Mouse (Mus musculus) liver, adult 2 months (tissue): ENCODE results near the gene Wipi2. TPM values are rescaled to one million over a fixed set of nuclear protein-coding genes. Genes with fewer than 3 reads are reported as not detected.
A peak's percentile ranks its signal among the peaks of the same experiment; 100 is the strongest.

Source experiments
- DNase-seq: peaks from one replicate; pipeline ENCODE4 v3.0.0-alpha.2; 2011; ENCODE audit warnings: low read depth, low spot score; ENCODE audit errors: extremely low read depth
- H3K27ac ChIP-seq: fragments of 200-500 bp; replicated peaks from 2 replicates; pipeline ENCODE4 v1.5.1; 2012; ENCODE audit warnings: low read depth, mild to moderate bottlenecking, control low read depth, inconsistent platforms, low read length; ENCODE audit not compliant: insufficient read depth
- H3K27me3 ChIP-seq: fragments of 200-500 bp; 2 replicates; pipeline ENCODE4 v1.6.1; 2012; ENCODE audit warnings: mild to moderate bottlenecking, moderate library complexity, low read length, inconsistent platforms; ENCODE audit not compliant: control insufficient read depth, insufficient read depth
- H3K36me3 ChIP-seq: fragments of 200-500 bp; 2 replicates; pipeline ENCODE4 v1.6.1; 2012; ENCODE audit warnings: low read length, inconsistent platforms; ENCODE audit not compliant: control insufficient read depth, insufficient read depth
- H3K4me1 ChIP-seq: fragments of 200-500 bp; 2 replicates; pipeline ENCODE4 v1.6.1; 2011; ENCODE audit warnings: low read length; ENCODE audit not compliant: control insufficient read depth, insufficient read depth
- H3K4me3 ChIP-seq: fragments of 200-500 bp; 2 replicates; pipeline ENCODE4 v1.5.1; 2011; ENCODE audit warnings: low read depth, mild to moderate bottlenecking, control low read depth, low read length, moderate library complexity; ENCODE audit not compliant: insufficient read depth
- H3K79me2 ChIP-seq: fragments of 200-500 bp; 2 replicates; pipeline ENCODE4 v1.6.1; 2012; ENCODE audit warnings: inconsistent platforms, mild to moderate bottlenecking, low read length, moderate library complexity; ENCODE audit not compliant: control insufficient read depth, insufficient read depth
- H3K9ac ChIP-seq: fragments of 200-500 bp; 2 replicates; pipeline ENCODE4 v1.6.1; 2012; ENCODE audit warnings: low read depth, mild to moderate bottlenecking, control low read depth, inconsistent platforms, low read length
- CTCF ChIP-seq: fragments of 200-500 bp; IDR thresholded peaks from 2 replicates; pipeline ENCODE4 v1.5.1; 2011; ENCODE audit warnings: low read depth, low read length, control low read depth
- POLR2A ChIP-seq: fragments of 200-500 bp; IDR thresholded peaks from 2 replicates; pipeline ENCODE4 v1.6.1; 2011; ENCODE audit warnings: low read length, control low read depth; ENCODE audit not compliant: insufficient read depth; ENCODE audit errors: extremely low read depth
- WGBS: fragments of 180-500 bp; shearing (Covaris S2); methylation state at CpG from one replicate; pipeline ENCODE4 v1.1.7; 2018; 5-methylcytosine and 5-hydroxymethylcytosine counted together
- polyA plus RNA-seq: library from polyadenylated mRNA; depleted of rRNA; stranded (reverse); fragments of >200 nt; gene quantifications from 2 replicates; pipeline ENCODE4 v1.2.3, GENCODE M21; 2012
- total RNA-seq: library from RNA; depleted of rRNA; stranded (reverse); fragments of >200 nt; gene quantifications from 2 replicates; pipeline ENCODE4 v1.2.3, GENCODE M21; 2014

The Wipi2 gene
- total and polyA plus RNA-seq, 2 experiments, result 39.2 to 43.9 TPM

- no peak for TF ChIP-seq POLR2A
- Histone ChIP-seq H3K4me3 (peak overlapping the region; percentile 49; the same call in 1 of the 2 replicates), H3K9ac (peak overlapping the region; percentile 38; the same call in 1 of the 2 replicates)
These were observed 18.5 kb upstream of the Wipi2 start for GRCm38 (mm10) chr5:142608989-142609325.

DNA sequence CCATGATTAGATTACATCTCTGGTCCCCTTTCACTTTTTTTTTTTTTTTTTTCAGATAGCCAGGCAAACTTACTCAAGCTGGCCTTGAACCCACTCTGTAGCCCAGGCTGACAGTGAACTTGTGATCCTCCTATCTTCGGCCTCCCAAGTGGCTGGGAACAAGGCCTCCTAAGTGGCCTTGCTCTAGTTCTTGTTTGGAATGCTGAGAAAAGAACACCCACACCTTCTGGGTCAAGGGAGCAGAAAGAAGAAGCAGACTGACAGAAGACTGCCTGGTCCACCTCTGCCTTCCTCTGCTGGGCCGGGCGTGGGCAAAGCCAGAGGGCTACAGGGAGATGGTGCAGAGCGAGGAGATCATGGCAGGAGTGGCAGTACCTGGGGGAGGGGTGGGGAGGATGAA is 17.1 kb upstream of the Wipi2 start:
- no peak for DNase-seq
- Histone ChIP-seq H3K4me3 (no peak overlapping the region), H3K36me3 (no peaks in the 10 kb centered on the region), H3K27ac (no peak overlapping the region), H3K4me1 (peaks cover 5% of the 10 kb centered on the region), H3K79me2 (no peaks in the 10 kb centered on the region), H3K27me3 (no peaks in the 10 kb centered on the region), H3K9ac (no peak overlapping the region)
- 82% methylated on average over 4 of the region's 4 CpGs for WGBS
- no peak for TF ChIP-seq CTCF
- no peak for TF ChIP-seq POLR2A

More at GRCm38 (mm10) chr5:142608989-142609325, 18.5 kb upstream of the Wipi2 start:
- no peaks in the 10 kb centered on the region for H3K27me3 ChIP-seq
- H3K79me2 ChIP-seq, result no peaks in the 10 kb centered on the region
- no peak for DNase-seq
- 2% methylated on average over 4 of the region's 4 CpGs for WGBS
- no peak overlapping the region for H3K27ac ChIP-seq
- H3K4me1 ChIP-seq, result no peaks in the 10 kb centered on the region; the same call in 1 of the 2 replicates
- H3K36me3 ChIP-seq, result no peaks in the 10 kb centered on the region

DNA sequence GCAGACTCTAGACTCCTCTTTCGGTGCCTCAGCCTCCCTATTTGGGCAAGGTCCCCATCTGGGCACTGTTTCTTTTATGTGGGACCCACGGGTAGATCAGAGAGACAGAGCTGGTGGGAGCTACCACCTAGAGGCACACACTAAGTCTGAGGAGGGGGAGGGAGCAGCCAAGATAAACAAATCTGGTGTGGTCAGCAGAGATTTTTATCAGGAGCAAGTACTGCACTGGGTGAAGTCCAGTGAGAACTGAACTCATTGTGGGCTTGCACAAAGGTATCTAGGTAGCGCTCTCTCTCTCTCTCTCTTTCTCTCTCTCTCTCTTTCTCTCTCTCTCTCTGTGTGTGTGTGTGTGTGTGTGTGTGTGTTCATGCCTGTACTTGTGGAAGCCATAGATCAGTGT is 13.0 kb upstream of the Wipi2 start:
- no peaks in the 10 kb centered on the region for H3K79me2 ChIP-seq
- TF ChIP-seq CTCF (no peak), POLR2A (no peak)
- peak; percentile 91 for DNase-seq
- H3K27me3 ChIP-seq, result no peaks in the 10 kb centered on the region
- H3K4me1 ChIP-seq, result peaks cover 9% of the 10 kb centered on the region
- 11% methylated on average over 3 of the region's 3 CpGs for WGBS
- H3K4me3 ChIP-seq, result no peak overlapping the region
- H3K9ac ChIP-seq, result no peak overlapping the region
- no peaks in the 10 kb centered on the region for H3K36me3 ChIP-seq
- H3K27ac ChIP-seq, result 0 out of 2 replicates have a peak overlapping the region, but pooled peaks have one; percentile 1

GRCm38 (mm10) chr5:142615638-142616037 is 11.9 kb upstream of the Wipi2 start:
- H3K4me1 ChIP-seq, result peaks cover 10% of the 10 kb centered on the region
- no peak overlapping the region for H3K9ac ChIP-seq
- peak; percentile 53 for DNase-seq
- H3K36me3 ChIP-seq, result no peaks in the 10 kb centered on the region
- H3K4me3 ChIP-seq, result no peak overlapping the region
- no peaks in the 10 kb centered on the region for H3K27me3 ChIP-seq
- TF ChIP-seq POLR2A, result no peak
- no peak for TF ChIP-seq CTCF
- no peaks in the 10 kb centered on the region for H3K79me2 ChIP-seq
- 66% methylated on average over 4 of the region's 4 CpGs for WGBS
- no peak overlapping the region for H3K27ac ChIP-seq

DNA sequence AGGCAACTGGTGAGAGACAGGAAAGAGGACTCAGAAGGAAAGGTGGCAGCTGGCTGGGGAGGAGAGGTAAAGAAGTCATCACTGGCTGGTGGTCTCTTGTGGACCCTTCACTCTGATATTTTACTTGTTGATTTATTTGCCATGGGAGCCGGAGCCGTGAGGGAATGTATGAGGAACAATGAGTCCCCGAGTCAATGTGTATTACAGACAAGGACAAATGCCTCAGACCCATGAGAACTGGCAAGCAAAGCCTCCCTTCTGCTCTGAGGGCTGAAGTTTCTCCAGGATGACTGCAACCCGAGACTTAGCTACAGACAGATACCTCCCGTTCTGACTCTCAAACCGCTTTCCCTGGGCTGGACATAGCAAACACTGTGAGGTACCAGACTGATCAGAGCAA is 11.2 kb upstream of the Wipi2 start:
- Histone ChIP-seq H3K4me3 (no peak overlapping the region), H3K36me3 (no peaks in the 10 kb centered on the region), H3K9ac (no peak overlapping the region), H3K27ac (no peak overlapping the region), H3K27me3 (no peaks in the 10 kb centered on the region), H3K4me1 (peaks cover 10% of the 10 kb centered on the region), H3K79me2 (no peaks in the 10 kb centered on the region)
- TF ChIP-seq POLR2A, result no peak
- TF ChIP-seq CTCF, result no peak
- WGBS, result 78% methylated on average over 6 of the region's 6 CpGs
- DNase-seq, result no peak

DNA sequence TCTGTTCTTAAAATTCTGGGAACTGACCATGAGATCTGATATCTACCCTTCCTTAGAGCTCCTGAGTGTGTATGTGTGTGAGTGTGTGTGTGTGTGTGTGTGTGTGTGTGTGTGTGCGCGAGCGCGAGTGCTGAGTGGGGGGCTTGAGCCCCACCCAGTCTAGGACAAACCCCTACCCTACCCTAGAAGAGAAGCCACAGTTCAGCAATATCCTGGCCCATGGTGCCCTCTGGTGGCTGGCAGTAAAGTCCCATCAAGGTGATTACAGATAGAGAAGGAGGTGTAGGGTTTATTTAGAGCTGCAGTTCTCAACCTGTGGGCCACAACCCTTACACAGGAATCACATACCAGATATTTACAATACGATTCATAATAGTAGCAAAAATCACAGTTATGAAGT is 7.6 kb upstream of the Wipi2 start:
- Histone ChIP-seq H3K9ac (no peak overlapping the region), H3K4me3 (no peak overlapping the region), H3K79me2 (no peaks in the 10 kb centered on the region), H3K27me3 (no peaks in the 10 kb centered on the region), H3K4me1 (peaks cover 12% of the 10 kb centered on the region), H3K27ac (no peak overlapping the region), H3K36me3 (no peaks in the 10 kb centered on the region)
- WGBS, result 11% methylated on average over 5 of the region's 5 CpGs
- DNase-seq, result peak; percentile 47
- TF ChIP-seq POLR2A, result no peak
- TF ChIP-seq CTCF, result peak; percentile 73

GRCm38 (mm10) chr5:142621421-142621820 is 6.1 kb upstream of the Wipi2 start:
- Histone ChIP-seq H3K4me1 (peaks cover 4% of the 10 kb centered on the region; the same call in 1 of the 2 replicates), H3K27me3 (no peaks in the 10 kb centered on the region), H3K36me3 (no peaks in the 10 kb centered on the region), H3K79me2 (no peaks in the 10 kb centered on the region), H3K4me3 (no peak overlapping the region), H3K27ac (peak overlapping the region; percentile 56), H3K9ac (no peak overlapping the region)
- TF ChIP-seq POLR2A (no peak), CTCF (no peak)
- WGBS, result 9% methylated on average over 2 of the region's 2 CpGs
- peak; percentile 96 for DNase-seq
